ENCODE assay signal across 23 mouse cellular contexts in genomic region chr11:34029658-34030057, GRCm38 (mm10). TPM values are rescaled to one million over a fixed set of nuclear protein-coding genes. Genes with fewer than 3 reads are reported as not detected.
DNase-seq lines count a peak whose midpoint lies in the region; ATAC-seq and TF ChIP-seq lines count a peak whose summit lies in the region.
"Had no signal": no experiment of that assay in that cellular context is flagged by ENCODE, and none has a peak within 500 bp of the region (broad histone marks: within the 10 kb centered on the region; RNA-seq: fewer than 3 reads in every experiment).

No protein-coding gene starts in this region.

- no peak for TF ChIP-seq EP300 in MEL (IDR thresholded peaks at IDR 0.05; ENCODE audit: low read depth in 1 of 2, low read length in 2 of 2)

- no peak for DNase-seq in embryonic facial prominence, embryonic 10.5 days (ENCODE audit: low spot score)
- DNase-seq in heart, adult 11 months, result peak; percentile 1
- DNase-seq in heart, embryonic 10.5 days (ENCODE audit: low spot score), result no peak
- peak; percentile 50 for DNase-seq in MEL (ENCODE audit: low read depth, low spot score)
- no peak for DNase-seq in thymus, adult 2 months
- DNase-seq: adrenal gland, adult 2 months; adrenal gland, adult 8-10 months; adrenal gland, postnatal 10 days; adrenal gland, postnatal 14 days; adrenal gland, postnatal 25 days; adrenal gland, postnatal 36 days; B cell, adult 2 months; cerebellum, adult 11 months; cerebellum, adult 11-12 months; cerebellum, adult 18-20 months; cerebellum, adult 2 months had no signal

- no peak overlapping the region for H3K4me3 ChIP-seq in embryonic facial prominence, embryonic 13.5 days
- H3K4me3 ChIP-seq in embryonic facial prominence, embryonic 10.5 days, result no peak overlapping the region
- H3K4me3 ChIP-seq in heart, embryonic 10.5 days, result no peak overlapping the region
- H3K4me3 ChIP-seq in MEL (ENCODE audit: control insufficient read depth in 1 of 2, insufficient read depth in 1 of 2, low read depth in 2 of 2, low read length in 2 of 2), result no peak overlapping the region
- no peak overlapping the region for H3K4me3 ChIP-seq in thymus, adult 2 months (ENCODE audit: control insufficient read depth, insufficient read depth, low read length)

- no peak for TF ChIP-seq CTCF in MEL (IDR thresholded peaks at IDR 0.05 in 2 of 3, conservative IDR thresholded peaks at IDR 0.05 in 1 of 3; ENCODE audit: control insufficient read depth in 1 of 3, insufficient read depth in 1 of 3, low read depth in 2 of 3, low read length in 3 of 3, poor library complexity in 1 of 3, severe bottlenecking in 1 of 3)
- no peak for TF ChIP-seq CTCF in thymus, adult 2 months (IDR thresholded peaks at IDR 0.05; ENCODE audit: borderline replicate concordance, control insufficient read depth, extremely low read depth, insufficient read depth, low read length, poor library complexity)

- H3K4me1 ChIP-seq in embryonic facial prominence, embryonic 13.5 days, result peaks cover 4% of the 10 kb centered on the region; the same call in 1 of the 2 replicates
- peaks cover 18% of the 10 kb centered on the region for H3K4me1 ChIP-seq in embryonic facial prominence, embryonic 10.5 days
- peaks cover 5% of the 10 kb centered on the region for H3K4me1 ChIP-seq in heart, embryonic 10.5 days
- peaks cover 18 to 44% of the 10 kb centered on the region in 2 experiments for H3K4me1 ChIP-seq in MEL (ENCODE audit: control insufficient read depth in 1 of 2, insufficient read depth in 2 of 2, low read length in 2 of 2)
- H3K4me1 ChIP-seq in thymus, adult 2 months (replicated peaks; ENCODE audit: control insufficient read depth, insufficient read depth, low read length), result peaks cover 30% of the 10 kb centered on the region

- 55% methylated on average over 5 of the region's 5 CpGs for WGBS in embryonic facial prominence, embryonic 13.5 days
- 73% methylated on average over 5 of the region's 5 CpGs for WGBS in embryonic facial prominence, embryonic 10.5 days
- 78% methylated on average over 5 of the region's 5 CpGs for WGBS in heart, embryonic 10.5 days
- WGBS in thymus, adult 2 months, result 93% methylated on average over 5 of the region's 5 CpGs

- H3K9me3 ChIP-seq in embryonic facial prominence, embryonic 13.5 days, result no peaks in the 10 kb centered on the region
- no peaks in the 10 kb centered on the region for H3K9me3 ChIP-seq in embryonic facial prominence, embryonic 10.5 days
- no peaks in the 10 kb centered on the region for H3K9me3 ChIP-seq in heart, embryonic 10.5 days
- H3K9me3 ChIP-seq in MEL (replicated peaks; ENCODE audit: insufficient read depth, low read length), result no peaks in the 10 kb centered on the region

- peak overlapping the region; percentile 11; the same call in 1 of the 2 replicates for H3K9ac ChIP-seq in embryonic facial prominence, embryonic 13.5 days
- peak overlapping the region; percentile 28 for H3K9ac ChIP-seq in MEL (ENCODE audit: control insufficient read depth, low read depth, low read length, poor library complexity, severe bottlenecking)

- H3K4me2 ChIP-seq in embryonic facial prominence, embryonic 13.5 days, result no peak overlapping the region

- no peak for TF ChIP-seq RAD21 in MEL (IDR thresholded peaks at IDR 0.05; ENCODE audit: low read depth, low read length)

- TF ChIP-seq POLR2A in MEL (IDR thresholded peaks at IDR 0.05; ENCODE audit: control insufficient read depth in 1 of 2, insufficient read depth in 1 of 2, low read depth in 1 of 2, low read length in 2 of 2, poor library complexity in 1 of 2), result no peak
- no peak for TF ChIP-seq POLR2A in thymus, adult 2 months (IDR thresholded peaks at IDR 0.05; ENCODE audit: control insufficient read depth, extremely low read depth, insufficient read depth, low read length, poor library complexity)

- H3K27ac ChIP-seq in embryonic facial prominence, embryonic 13.5 days, result no peak overlapping the region
- H3K27ac ChIP-seq in embryonic facial prominence, embryonic 10.5 days (replicated peaks), result no peak overlapping the region
- H3K27ac ChIP-seq in heart, embryonic 10.5 days, result no peak overlapping the region
- peak overlapping the region; percentile 27 for H3K27ac ChIP-seq in MEL (ENCODE audit: control insufficient read depth, low read depth, low read length)
- H3K27ac ChIP-seq in thymus, adult 2 months (ENCODE audit: control insufficient read depth, insufficient read depth, low read length), result no peak overlapping the region

- no peaks in the 10 kb centered on the region for H3K79me2 ChIP-seq in MEL (ENCODE audit: control insufficient read depth, insufficient read depth, low read length, poor library complexity)

- H3K27me3 ChIP-seq in embryonic facial prominence, embryonic 13.5 days, result no peaks in the 10 kb centered on the region
- no peaks in the 10 kb centered on the region for H3K27me3 ChIP-seq in embryonic facial prominence, embryonic 10.5 days (replicated peaks; ENCODE audit: low read depth, poor library complexity, severe bottlenecking)
- H3K27me3 ChIP-seq in heart, embryonic 10.5 days (ENCODE audit: insufficient read depth, poor library complexity, severe bottlenecking), result no peaks in the 10 kb centered on the region
- H3K27me3 ChIP-seq in MEL (ENCODE audit: control insufficient read depth in 1 of 2, insufficient read depth in 2 of 2, low read length in 2 of 2), result no peaks in the 10 kb centered on the region
- no peaks in the 10 kb centered on the region for H3K27me3 ChIP-seq in thymus, adult 2 months (ENCODE audit: control insufficient read depth, insufficient read depth, low read length)
- H3K27me3 ChIP-seq: CH12.LX had no signal

- H3K36me3 ChIP-seq in embryonic facial prominence, embryonic 13.5 days, result no peaks in the 10 kb centered on the region
- H3K36me3 ChIP-seq in embryonic facial prominence, embryonic 10.5 days (replicated peaks), result no peaks in the 10 kb centered on the region
- no peaks in the 10 kb centered on the region for H3K36me3 ChIP-seq in heart, embryonic 10.5 days
- H3K36me3 ChIP-seq in MEL (ENCODE audit: control insufficient read depth in 1 of 2, insufficient read depth in 2 of 2, low read length in 2 of 2), result peaks cover 0 to 33% of the 10 kb centered on the region in 2 experiments; a peak in 2 of 4 replicates
- H3K36me3 ChIP-seq in thymus, adult 2 months (ENCODE audit: control insufficient read depth, insufficient read depth, low read length), result no peaks in the 10 kb centered on the region
- H3K36me3 ChIP-seq: G1E had no signal

- no peak for ATAC-seq in embryonic facial prominence, embryonic 13.5 days (ENCODE audit: insufficient number of reproducible peaks, insufficient read depth, low FRiP score, low TSS enrichment, low read depth)
- ATAC-seq: activated CD4-positive, CD25-positive, alpha-beta regulatory T cell, adult 4 months; CD4-positive, CD25-positive, alpha-beta regulatory T cell, adult 4 months; Patski had no signal

TF ChIP-seq in MEL, 35 proteins besides CTCF, POLR2A, EP300 and RAD21 (continues in another document):
- TF ChIP-seq USF2 (IDR thresholded peaks at IDR 0.05; ENCODE audit: borderline replicate concordance in 1 of 2, insufficient read depth in 1 of 2, low read depth in 1 of 2, low read length in 2 of 2) (no peak), GABPA (IDR thresholded peaks at IDR 0.05; ENCODE audit: low read depth, low read length) (no peak), POLR2AphosphoS5 (IDR thresholded peaks at IDR 0.05; ENCODE audit: borderline replicate concordance, low read depth, low read length) (no peak), GATA1 (IDR thresholded peaks at IDR 0.05; ENCODE audit: low read depth, low read length) (peak; percentile 51), RCOR1 (IDR thresholded peaks at IDR 0.05; ENCODE audit: low read depth, low read length) (no peak), ELF1 (IDR thresholded peaks at IDR 0.05; ENCODE audit: low read depth, low read length) (no peak), KAT2A (conservative IDR thresholded peaks at IDR 0.05; ENCODE audit: low read depth, low read length) (no peak), NRF1 (IDR thresholded peaks at IDR 0.05; ENCODE audit: insufficient read depth, low read depth, low read length, poor library complexity, severe bottlenecking) (no peak), MYC (IDR thresholded peaks at IDR 0.05; ENCODE audit: low read depth, low read length) (no peak), MAX (IDR thresholded peaks at IDR 0.05; ENCODE audit: low read length) (no peak), ZMIZ1 (IDR thresholded peaks at IDR 0.05; ENCODE audit: low read depth, low read length) (no peak), ZKSCAN1 (IDR thresholded peaks at IDR 0.05; ENCODE audit: low read depth, low read length) (no peak), TAL1 (IDR thresholded peaks at IDR 0.05; ENCODE audit: low read length) (no peak), ETS1 (IDR thresholded peaks at IDR 0.05; ENCODE audit: low read depth, low read length) (peak; percentile 69), USF1 (IDR thresholded peaks at IDR 0.05; ENCODE audit: low read depth, low read length) (no peak), CHD2 (IDR thresholded peaks at IDR 0.05; ENCODE audit: low read length) (no peak; the same call in 1 of the 2 replicates), MXI1 (IDR thresholded peaks at IDR 0.05; ENCODE audit: low read depth, low read length) (no peak), TBP (IDR thresholded peaks at IDR 0.05; ENCODE audit: low read depth, low read length) (peak; percentile 48; the same call in 1 of the 2 replicates), E2F4 (IDR thresholded peaks at IDR 0.05; ENCODE audit: borderline replicate concordance, low read depth, low read length) (no peak), SMC3 (IDR thresholded peaks at IDR 0.05; ENCODE audit: low read depth, low read length) (no peak)

RNA-seq across cellular contexts. Expression of gene Lcp2, which starts 17.1 kb away (rescaled TPM):
- 2.2 and 2.5 TPM in 2 replicates for polyA plus RNA-seq in embryonic facial prominence, embryonic 13.5 days (2015; fragmentation: Nextera tagmentation; extraction: Ambion mirVana)
- polyA plus RNA-seq in embryonic facial prominence, embryonic 10.5 days (2016; fragmentation: Nextera tagmentation; extraction: Ambion mirVana), result 1.4 and 1.5 TPM in 2 replicates
- 1.3 and 2.4 TPM in 2 replicates for polyA plus RNA-seq in heart, embryonic 10.5 days (2016; fragmentation: Nextera tagmentation; extraction: Ambion mirVana)
- 52.3 and 55.7 TPM in 2 replicates for total RNA-seq in MEL (2012; rRNA removed)
- polyA plus RNA-seq in MEL (2012; ENCODE audit: insufficient read depth in 1 of 2, insufficient read length in 2 of 2, low read depth in 1 of 2, low replicate concordance in 2 of 2, missing spikeins in 1 of 2), result 10 to 100 TPM; 66.4 to 70.0 TPM
- 153 TPM in 2 replicates for polyA plus RNA-seq in thymus, adult 2 months (2012; rRNA removed)
- polyA plus RNA-seq: C2C12, Patski had no signal

RNA-seq across cellular contexts. Expression of gene Kcnip1, which starts 36.7 kb away (rescaled TPM):
- polyA plus RNA-seq in embryonic facial prominence, embryonic 13.5 days (2015; fragmentation: Nextera tagmentation; extraction: Ambion mirVana), result 4.3 and 5.3 TPM in 2 replicates
- polyA plus RNA-seq in embryonic facial prominence, embryonic 10.5 days (2016; fragmentation: Nextera tagmentation; extraction: Ambion mirVana), result 1.5 and 2.0 TPM in 2 replicates
- polyA plus RNA-seq in heart, embryonic 10.5 days (2016; fragmentation: Nextera tagmentation; extraction: Ambion mirVana), result 0.33 and 1.8 TPM in 2 replicates
- 0.04 TPM in 1 of 2 replicates, not detected in the other for total RNA-seq in MEL (2012; rRNA removed)
- under 1 TPM in 1 of 2 experiments, not detected in 1; 0.06 TPM for polyA plus RNA-seq in MEL (2012; ENCODE audit: insufficient read depth in 1 of 2, insufficient read length in 2 of 2, low read depth in 1 of 2, low replicate concordance in 2 of 2, missing spikeins in 1 of 2)
- polyA plus RNA-seq in thymus, adult 2 months (2012; rRNA removed), result 0.12 and 0.13 TPM in 2 replicates
- polyA plus RNA-seq: activated CD4-positive, CD25-positive, alpha-beta regulatory T cell, adult 4 months; C2C12; CD4-positive, CD25-positive, alpha-beta regulatory T cell, adult 4 months; G1E; Patski had no signal

Comparison
In these comparisons a context has a peak if more than half of its experiments do, and no peak if none do; other contexts are left out.
1. DNase-seq: peak in heart, adult 11 months (single experiment) and MEL (single experiment); none in embryonic facial prominence, embryonic 10.5 days (single experiment), heart, embryonic 10.5 days (single experiment) and thymus, adult 2 months (single experiment).
2. RNA of gene Lcp2, which starts 17.1 kb away (polyA plus RNA-seq): 153 TPM in thymus, adult 2 months and 66.4 to 70.0 TPM in MEL; 1.3 to 2.4 TPM in heart, embryonic 10.5 days, 2.2 to 2.5 TPM in embryonic facial prominence, embryonic 13.5 days and 1.4 to 1.5 TPM in embryonic facial prominence, embryonic 10.5 days; every median in the first group is over 10 times any median in the second.